Mouse (Mus musculus) Patski (cell line): ENCODE data around the gene Tmem25. TPM values are rescaled to one million over a fixed set of nuclear protein-coding genes. Genes with fewer than 3 reads are reported as not detected.

Experiments
- ATAC-seq: fragments of 100-300 bp; one replicate; pipeline ENCODE4 v1.8.0; 2021
- CTCF ChIA-PET: fragments of 350-600 bp; sonication (Branson Sonifier 250); formaldehyde crosslinking; loops from one replicate; lab custom pipeline; 2022; ENCODE audit warnings: inconsistent platforms; lab: Charles Lee
- POLR2A ChIA-PET: fragments of 350-600 bp; sonication (Branson Sonifier 250); formaldehyde crosslinking; loops from one replicate; lab custom pipeline; 2022; ENCODE audit warnings: antibody characterized with exemption, inconsistent platforms; lab: Charles Lee
- DNase-seq: peaks from one replicate; pipeline ENCODE4 v3.0.0-alpha.2; 2011; ENCODE audit warnings: low read depth, low spot score
- H3K27me3 ChIP-seq: fragments of 371-371 bp; one replicate; pipeline ENCODE4 v1.5.1; 2021
- CTCF ChIP-seq: fragments of 100-300 bp; IDR thresholded peaks from one replicate; pipeline ENCODE4 v1.5.1; 2021
- in situ Hi-C: fragments of 300-500 bp; cut with MboI; formaldehyde crosslinking; loops from 3 replicates; pipeline ENCODE4 v1.11.1; 2018; ENCODE audit warnings: low pct_unique_long_range_greater_than_20kb, mixed read lengths
- polyA plus RNA-seq: library from polyadenylated mRNA; unstranded; gene quantifications from one replicate; pipeline ENCODE4 v1.2.3, GENCODE M21; 2021

Gene Tmem25
- polyA plus RNA-seq: 7.3 TPM

GRCm38 (mm10) chr9:44799102-44799957, at the start of gene Tmem25:
Gene Tmem25, minus strand, starts transcription at chr9:44799307.
- CTCF ChIA-PET: interaction anchor here (1.2 kb wide), 1 partner anchor 32 kb away, joined by 3 read pairs; the partner anchor contains the start of genes Arcn1 and Ift46
- TF ChIP-seq CTCF: no peak
- in situ Hi-C loops: no loop called here
- POLR2A ChIA-PET: interaction anchor here (1.1 to 1.7 kb wide), 3 partner anchors 12 to 26 kb away, joined by 3 to 5 read pairs (median 3); no protein-coding TSS in a partner anchor
- ATAC-seq: peak; percentile 87
- peak; percentile 22 for DNase-seq
- no peaks in the 10 kb centered on the region for H3K27me3 ChIP-seq

GRCm38 (mm10) chr9:44847446-44847845, 48.3 kb upstream of the Tmem25 start:
- ChIA-PET POLR2A (no interaction called here), CTCF (interaction anchor here (1.3 kb wide), 1 partner anchor 45 kb away, joined by 3 read pairs; no protein-coding TSS in a partner anchor)
- no peaks in the 10 kb centered on the region for H3K27me3 ChIP-seq
- in situ Hi-C loops: loop anchor here (25.0 kb wide), 1 partner anchor 290 kb away; the partner anchor contains the start of gene Scn4b
- no peak for TF ChIP-seq CTCF
- DNase-seq: no peak
- ATAC-seq: no peak

GRCm38 (mm10) chr9:44841241-44841640, 42.1 kb upstream of the Tmem25 start:
- DNase-seq (no peak), ATAC-seq (no peak)
- in situ Hi-C loops: loop anchor here (5.0 to 25.0 kb wide), 2 partner anchors 76 to 296 kb away; partner anchors contain the start of gene Scn4b
- TF ChIP-seq CTCF: peak; percentile 74
- H3K27me3 ChIP-seq: no peaks in the 10 kb centered on the region
- CTCF ChIA-PET: interaction anchor here (1.0 to 2.0 kb wide), 8 partner anchors 9 to 125 kb away, joined by 3 to 5 read pairs (median 3); no protein-coding TSS in a partner anchor
- POLR2A ChIA-PET: no interaction called here

- no peaks in the 10 kb centered on the region for H3K27me3 ChIP-seq
- TF ChIP-seq CTCF: peak; percentile 91
- CTCF ChIA-PET: interaction anchor here (0.6 to 1.4 kb wide), 3 partner anchors 18 to 85 kb away, joined by 3 to 4 read pairs (median 3); partner anchors contain the start of gene Atp5l
- POLR2A ChIA-PET: no interaction called here
- DNase-seq (peak; percentile 17), ATAC-seq (peak; percentile 35)
- in situ Hi-C loops: loop anchor here (25.0 kb wide), 1 partner anchor 301 kb away; the partner anchor contains the start of gene Scn4b
Measured at GRCm38 (mm10) chr9:44836439-44836838, 37.3 kb upstream of the Tmem25 start.

GRCm38 (mm10) chr9:44832356-44832755, 33.2 kb upstream of the Tmem25 start:
- no peak for ATAC-seq
- CTCF ChIA-PET: interaction anchor here (1.2 to 1.4 kb wide), 3 partner anchors 8 to 90 kb away, joined by 3 read pairs; no protein-coding TSS in a partner anchor

GRCm38 (mm10) chr9:44830506-44830905, 31.4 kb upstream of the Tmem25 start:
- no peak for ATAC-seq
- DNase-seq: no peak
- in situ Hi-C loops: loop anchor here (25.0 kb wide), 1 partner anchor 307 kb away; the partner anchor contains the start of gene Scn4b
- TF ChIP-seq CTCF: no peak
- CTCF ChIA-PET: no interaction called here
- POLR2A ChIA-PET: no interaction called here
- no peaks in the 10 kb centered on the region for H3K27me3 ChIP-seq

More at GRCm38 (mm10) chr9:44832356-44832755, 33.2 kb upstream of the Tmem25 start:
- TF ChIP-seq CTCF: no peak
- H3K27me3 ChIP-seq: no peaks in the 10 kb centered on the region
- POLR2A ChIA-PET: interaction anchor here (1.2 kb wide), 1 partner anchor 16 kb away, joined by 3 read pairs; no protein-coding TSS in a partner anchor
- DNase-seq: no peak
- in situ Hi-C loops: loop anchor here (25.0 kb wide), 1 partner anchor 305 kb away; the partner anchor contains the start of gene Scn4b

GRCm38 (mm10) chr9:44828944-44829343, 29.8 kb upstream of the Tmem25 start:
- no peak for TF ChIP-seq CTCF
- ChIA-PET CTCF (interaction anchor here (0.9 kb wide), 1 partner anchor 9 kb away, joined by 3 read pairs; no protein-coding TSS in a partner anchor), POLR2A (no interaction called here)
- no peaks in the 10 kb centered on the region for H3K27me3 ChIP-seq
- DNase-seq (no peak), ATAC-seq (no peak)
- in situ Hi-C loops: loop anchor here (25.0 kb wide), 1 partner anchor 308 kb away; the partner anchor contains the start of gene Scn4b

- no peak for TF ChIP-seq CTCF
- ChIA-PET POLR2A (no interaction called here), CTCF (interaction anchor here (1.9 kb wide), 1 partner anchor 10 kb away, joined by 4 read pairs; no protein-coding TSS in a partner anchor)
- ATAC-seq (no peak), DNase-seq (no peak)
- in situ Hi-C loops: loop anchor here (25.0 kb wide), 1 partner anchor 311 kb away; the partner anchor contains the start of gene Scn4b
- no peaks in the 10 kb centered on the region for H3K27me3 ChIP-seq
Measured at GRCm38 (mm10) chr9:44826660-44827059, 27.6 kb upstream of the Tmem25 start.

- ATAC-seq: no peak
- CTCF ChIA-PET: interaction anchor here (0.8 kb wide), 1 partner anchor 8 kb away, joined by 3 read pairs; no protein-coding TSS in a partner anchor
- no peak for TF ChIP-seq CTCF
- POLR2A ChIA-PET: no interaction called here
- in situ Hi-C loops: no loop called here
- no peaks in the 10 kb centered on the region for H3K27me3 ChIP-seq
- DNase-seq: no peak
Measured at GRCm38 (mm10) chr9:44819920-44820827, 21.1 kb upstream of the Tmem25 start.
